Mouse (Mus musculus) heart, postnatal 14 days (tissue): ENCODE measurements around the gene Fkbp5. TPM values are rescaled to one million over a fixed set of nuclear protein-coding genes. Genes with fewer than 3 reads are reported as not detected.

Source experiments
- DNase-seq, 2 experiments: peaks; one replicate each; pipeline ENCODE4 v3.0.0; 2021 to 2022
- intact Hi-C: fragments of 180-260 bp; cut with DNase I; formaldehyde crosslinking; loops from one replicate; pipeline ENCODE4 v1.15.1; 2025
- total RNA-seq, 2 experiments: library from RNA; stranded (reverse); gene quantifications; 2 replicates each; pipeline ENCODE4 v1.2.3; 2021

Gene Fkbp5
- total RNA-seq, 2 experiments from 2014 or later, result 36.9 to 41.0 TPM

DNA sequence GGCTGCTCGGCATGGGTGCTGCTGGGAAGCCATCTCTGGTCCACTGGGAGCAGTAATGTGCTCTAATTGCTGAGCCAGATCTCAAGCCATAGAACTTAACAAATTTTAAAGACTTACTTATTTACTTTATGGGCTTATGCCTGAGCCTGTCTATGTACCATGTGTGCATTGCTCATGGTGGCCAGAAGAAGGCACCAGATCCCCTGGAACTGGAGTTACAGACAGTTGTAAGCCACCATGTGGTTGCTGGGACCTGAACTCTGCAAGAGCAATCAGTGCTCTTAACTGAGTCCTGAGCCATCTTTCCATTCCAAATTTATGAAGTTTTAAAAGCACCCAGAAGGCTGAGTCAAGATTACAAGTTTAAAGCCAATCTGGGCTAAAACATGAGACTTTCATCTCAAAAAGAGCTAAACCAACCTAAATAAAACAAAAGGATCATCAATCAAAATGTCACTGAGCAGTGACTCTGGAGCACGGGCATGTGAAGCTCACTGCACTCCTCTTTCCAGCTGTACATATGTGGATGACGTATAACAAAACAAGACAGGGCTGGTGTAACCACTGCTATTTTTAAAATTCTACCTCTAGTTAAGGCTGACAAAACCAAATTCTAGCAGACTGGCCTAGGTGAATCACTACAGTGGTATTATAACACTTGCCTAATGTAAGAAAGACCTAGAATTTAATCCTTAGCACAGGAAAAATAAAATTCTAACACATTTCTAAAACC, 41.6 kb downstream of the Fkbp5 start:
- intact Hi-C loops, result no loop called here
- no peak for DNase-seq

DNA sequence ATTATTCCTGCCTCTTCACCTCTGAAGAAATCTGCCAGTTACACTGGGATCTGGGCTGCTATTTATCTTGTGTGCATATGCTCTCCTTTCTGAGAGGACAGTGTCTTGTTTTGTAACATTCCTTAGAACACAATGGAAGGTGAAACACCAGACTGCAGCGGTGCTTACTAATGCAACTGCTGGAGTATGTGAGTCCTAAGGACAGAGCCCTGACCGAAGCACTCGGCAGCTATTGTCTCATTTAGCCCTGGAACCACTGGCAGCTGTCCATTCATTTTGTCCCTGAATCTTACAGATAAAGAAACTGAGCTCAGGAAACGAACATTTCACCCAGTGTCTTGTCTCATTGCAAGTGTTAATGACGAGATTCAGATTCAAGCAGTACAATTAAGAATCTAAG, 44.6 kb downstream of the Fkbp5 start:
- DNase-seq, result no peak
- intact Hi-C loops, result no loop called here

DNA sequence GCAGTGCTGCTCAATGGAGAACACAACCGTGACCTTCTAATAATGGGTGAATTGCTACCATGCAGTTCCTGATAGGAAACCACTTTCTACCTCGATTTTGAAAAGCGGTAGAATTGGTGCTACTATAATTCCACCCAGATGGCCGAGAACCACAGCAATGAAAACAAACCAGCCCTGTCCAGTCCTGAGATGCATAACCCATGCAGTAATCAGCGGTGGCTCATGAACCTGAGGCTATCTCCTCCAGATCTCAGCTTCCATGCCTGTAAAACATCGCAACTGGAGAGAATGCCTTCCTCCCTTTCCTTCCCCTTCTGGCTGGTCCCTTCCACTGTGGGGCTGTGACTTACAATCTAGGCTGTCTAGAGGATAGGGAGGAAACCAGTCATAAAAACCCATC, 46.5 kb downstream of the Fkbp5 start:
- DNase-seq, result no peak
- intact Hi-C loops, result no loop called here

DNA sequence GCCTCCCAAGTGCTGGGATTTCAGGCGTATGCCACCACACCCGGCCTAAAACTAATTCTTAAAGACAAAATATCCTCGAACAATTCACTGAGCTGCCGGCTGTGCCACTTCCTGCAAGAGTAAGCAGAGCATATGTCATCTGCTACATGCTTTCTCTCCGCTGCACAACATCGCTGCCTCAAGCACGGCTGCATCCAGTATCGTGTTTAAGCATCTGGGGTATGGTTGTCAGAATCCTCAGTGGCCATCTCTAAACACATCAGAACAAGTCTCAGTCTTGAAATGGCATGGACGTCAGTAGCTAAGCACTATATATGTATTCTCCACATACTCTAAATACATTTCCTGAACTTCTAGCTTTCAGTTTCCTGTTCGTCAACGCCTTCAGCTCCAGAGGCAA, 49.6 kb downstream of the Fkbp5 start:
- intact Hi-C loops, result no loop called here

DNA sequence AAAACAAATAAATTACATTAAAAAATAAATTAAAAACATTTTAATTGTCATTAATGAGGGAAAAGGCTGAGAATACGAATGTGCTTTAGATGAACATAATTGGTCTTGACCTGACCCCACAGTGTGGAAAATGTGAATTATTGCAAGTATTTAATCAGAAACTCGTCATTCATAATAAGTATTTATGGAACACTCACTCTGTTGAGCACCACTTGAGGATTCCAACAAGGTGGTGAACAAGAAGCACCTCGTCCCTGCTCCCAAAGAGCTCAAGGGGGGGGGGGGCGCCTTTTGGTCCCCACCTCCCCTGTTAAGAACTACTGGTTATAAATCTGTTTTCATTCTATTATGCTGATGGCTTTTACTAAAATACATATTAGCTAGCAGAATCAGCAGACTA, 51.4 kb downstream of the Fkbp5 start:
- DNase-seq, result no peak
- intact Hi-C loops, result no loop called here

More for the DNA sequence above, 49.6 kb downstream of the Fkbp5 start:
- DNase-seq, result no peak

DNA sequence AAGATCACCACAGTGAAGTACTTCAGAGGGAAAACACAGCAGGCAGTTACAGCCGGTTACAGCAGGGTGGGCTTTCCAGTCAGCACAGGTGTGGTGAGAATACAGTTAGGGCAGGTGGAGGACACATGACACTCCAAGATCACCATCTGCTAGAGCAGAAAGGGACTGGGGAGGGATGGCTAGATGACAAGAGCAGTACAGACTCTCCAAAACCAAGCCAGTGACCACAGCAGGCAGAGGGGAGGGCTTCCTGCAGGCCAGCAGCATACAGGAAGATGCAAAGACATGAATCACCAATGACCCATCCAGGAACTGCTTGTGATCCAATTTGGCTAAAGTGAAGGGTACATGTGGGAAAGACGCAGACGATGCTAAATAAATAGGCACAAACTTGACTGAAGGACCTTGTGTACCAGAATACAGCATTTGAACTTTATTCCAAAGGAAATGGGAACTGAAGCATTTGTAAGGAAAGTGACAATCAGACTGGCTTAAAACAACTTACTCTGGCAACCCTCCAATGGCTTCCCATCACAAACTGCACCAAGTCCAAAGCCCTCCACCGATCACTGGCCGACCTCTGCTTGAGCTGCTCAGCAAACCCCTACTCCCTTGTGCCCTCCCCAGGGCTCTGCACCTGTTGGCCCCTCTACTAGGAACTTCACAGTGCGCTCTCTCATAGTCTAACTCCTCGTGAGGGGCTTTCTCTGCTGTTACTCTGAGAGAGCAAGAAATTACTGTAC, 53.5 kb downstream of the Fkbp5 start:
- intact Hi-C loops, result no loop called here
- DNase-seq, result no peak

DNA sequence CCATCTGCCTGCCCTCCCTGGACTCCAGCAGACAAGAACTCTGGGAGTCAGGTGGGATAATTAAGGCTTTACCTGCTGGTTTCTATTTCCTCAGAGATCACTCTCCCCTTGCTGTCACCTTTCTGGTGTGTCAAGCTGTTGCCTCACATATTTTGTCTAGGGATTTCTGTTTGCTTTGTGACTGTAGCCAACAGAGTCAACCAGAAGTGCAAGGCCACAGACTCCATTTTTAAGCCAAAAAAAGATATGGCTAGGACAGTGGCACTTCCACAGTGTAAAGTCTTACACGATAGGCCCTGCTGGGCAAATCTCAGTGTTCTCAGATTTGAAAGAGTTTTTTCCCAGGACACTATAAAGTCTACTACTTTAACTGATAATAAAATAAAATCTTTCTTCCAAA, 56.9 kb downstream of the Fkbp5 start:
- no peak for DNase-seq
- intact Hi-C loops, result loop anchor here (1.0 kb wide), 1 partner anchor 14 kb away; no protein-coding TSS in a partner anchor

DNA sequence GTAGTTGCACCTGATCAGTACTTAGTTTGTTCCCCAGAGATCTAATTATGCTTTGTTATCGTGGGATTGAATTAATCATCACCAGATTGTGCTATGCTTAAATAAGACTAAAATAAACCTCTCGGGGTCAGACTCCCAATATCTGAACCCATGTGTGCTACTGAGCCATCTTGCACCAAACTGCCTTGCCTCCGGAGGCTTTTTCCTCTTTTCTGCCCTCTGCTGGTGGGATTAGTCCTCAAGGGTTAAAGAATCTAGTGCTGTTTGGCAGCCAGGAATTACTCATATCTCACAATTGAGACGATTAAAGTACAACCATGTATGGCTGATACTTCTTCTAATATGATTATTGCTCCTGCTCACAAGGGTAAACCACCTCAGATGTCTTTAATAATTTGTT, 62.2 kb downstream of the Fkbp5 start:
- peak; percentile 42 to 66 for DNase-seq
- intact Hi-C loops, result loop anchor here (1.0 to 2.0 kb wide), 2 partner anchors 48 to 74 kb away; no protein-coding TSS in a partner anchor

DNA sequence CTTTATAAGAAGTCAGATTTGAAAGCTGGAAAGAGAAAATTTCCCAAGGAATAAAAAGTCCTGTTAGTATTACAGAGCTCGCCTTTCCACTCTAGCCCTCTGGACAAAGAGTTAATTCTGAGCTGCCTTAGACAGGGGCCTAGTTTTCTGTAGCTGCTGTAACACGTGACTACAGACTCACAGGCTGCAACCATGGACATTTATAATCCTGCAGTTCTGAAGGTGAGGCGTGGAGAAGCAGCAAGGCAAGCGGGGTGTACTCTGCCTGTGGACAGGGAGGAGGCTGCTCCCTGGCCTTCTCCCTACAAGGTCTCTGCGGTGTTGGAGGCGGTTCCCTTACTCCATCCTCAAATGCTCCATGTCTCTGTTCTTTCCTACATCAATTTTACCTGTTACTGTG, 64.4 kb downstream of the Fkbp5 start:
- intact Hi-C loops, result no loop called here
- DNase-seq, result no peak

DNA sequence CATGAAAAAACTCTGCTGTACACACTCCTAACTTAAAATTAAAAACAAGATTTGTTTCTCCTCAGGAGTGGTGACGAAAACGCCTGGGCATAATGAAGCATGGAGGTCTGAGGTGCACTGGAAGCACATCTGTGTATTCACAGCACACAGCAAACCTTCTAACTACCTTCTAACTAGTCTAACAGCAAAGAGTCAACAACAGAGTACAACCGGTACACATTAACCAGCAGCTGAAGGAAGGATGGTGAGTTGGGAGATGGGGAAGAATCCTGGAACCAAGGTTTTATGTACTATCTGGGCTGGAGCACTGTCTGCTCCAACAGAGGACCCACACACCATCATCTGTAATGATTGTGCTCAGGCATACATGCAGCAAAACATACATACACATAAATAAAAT, 65.4 kb downstream of the Fkbp5 start:
- intact Hi-C loops, result no loop called here
- DNase-seq, result no peak

DNA sequence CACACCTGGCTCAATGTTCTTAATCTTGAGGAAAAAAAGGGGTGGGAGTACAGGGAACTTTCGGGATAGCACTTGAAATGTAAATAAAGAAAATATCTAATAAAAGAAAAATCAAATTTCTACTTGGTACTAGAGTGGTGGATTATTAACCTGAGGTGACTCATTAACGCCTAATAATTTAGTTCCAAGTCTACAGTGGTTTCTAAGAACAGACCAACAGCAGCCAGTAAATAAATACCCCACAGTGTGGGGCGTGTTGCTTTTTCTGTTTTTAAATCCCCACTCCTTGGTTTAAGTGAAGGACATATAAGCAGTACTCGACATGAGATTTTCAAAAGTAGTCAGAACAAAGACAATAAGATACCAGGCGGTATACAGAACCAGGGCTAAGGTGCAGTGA, 65.8 kb downstream of the Fkbp5 start:
- intact Hi-C loops, result no loop called here
- DNase-seq, result no peak

DNA sequence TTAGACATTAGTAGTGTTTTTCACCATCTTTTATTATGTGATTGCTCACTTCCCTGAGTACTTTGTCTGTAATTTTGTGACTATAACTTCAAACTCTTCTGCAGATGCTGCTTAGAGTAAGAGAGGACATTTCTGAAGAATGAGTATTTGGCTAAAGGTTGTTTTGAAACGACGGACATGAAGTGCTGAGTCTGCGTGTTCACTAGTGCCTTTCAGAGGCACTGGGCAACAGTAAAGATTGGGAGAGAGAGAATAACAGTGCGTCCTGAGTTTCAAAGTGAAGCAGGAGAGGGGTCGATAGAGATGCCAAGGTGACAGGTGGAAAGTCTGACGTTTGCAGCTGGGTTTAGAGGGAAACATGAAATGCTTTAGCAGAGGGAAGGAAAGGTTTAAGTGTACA, 69.1 kb downstream of the Fkbp5 start:
- no peak for DNase-seq
- intact Hi-C loops, result loop anchor here (2.0 kb wide), 1 partner anchor 15 kb away; no protein-coding TSS in a partner anchor

DNA sequence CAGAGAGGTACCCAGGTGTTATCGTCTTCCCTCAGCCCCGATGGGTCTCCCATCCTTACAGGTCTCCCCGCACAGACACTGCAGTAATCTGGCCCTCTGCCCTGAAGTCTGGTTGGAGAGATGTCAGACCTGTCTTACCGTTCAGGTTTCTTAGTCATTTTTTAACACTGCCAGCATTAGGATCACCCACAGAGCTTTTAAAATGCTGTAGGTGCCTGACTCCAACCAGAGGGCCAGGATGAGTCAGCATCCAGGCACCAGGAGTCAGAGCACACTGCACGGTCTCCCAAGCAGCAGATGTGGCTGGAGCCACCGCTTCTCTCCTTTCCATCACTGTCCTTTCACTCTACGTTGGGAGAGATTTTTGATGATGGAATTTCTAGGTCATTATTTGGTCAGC, 69.5 kb downstream of the Fkbp5 start:
- intact Hi-C loops, result loop anchor here (2.0 kb wide), 1 partner anchor 15 kb away; no protein-coding TSS in a partner anchor
- DNase-seq, result no peak

DNA sequence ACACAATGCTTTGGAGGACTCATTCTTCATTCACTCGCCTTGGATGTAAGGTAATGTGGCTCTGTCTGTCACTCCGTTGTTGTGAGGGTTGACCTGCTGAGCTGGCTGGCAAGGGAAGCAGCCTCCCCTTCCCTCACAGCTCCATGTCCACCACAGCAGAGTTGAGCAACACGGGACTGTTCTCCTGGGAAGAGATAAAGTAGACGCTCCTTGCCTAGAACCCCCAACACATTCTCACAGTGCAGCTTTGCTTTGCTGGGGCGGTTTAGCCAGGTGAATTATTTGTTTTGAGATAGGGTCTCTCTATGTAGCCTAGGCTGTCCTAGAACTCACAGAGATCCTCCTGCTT, 70.5 kb downstream of the Fkbp5 start:
- intact Hi-C loops, result no loop called here
- DNase-seq, result no peak

DNA sequence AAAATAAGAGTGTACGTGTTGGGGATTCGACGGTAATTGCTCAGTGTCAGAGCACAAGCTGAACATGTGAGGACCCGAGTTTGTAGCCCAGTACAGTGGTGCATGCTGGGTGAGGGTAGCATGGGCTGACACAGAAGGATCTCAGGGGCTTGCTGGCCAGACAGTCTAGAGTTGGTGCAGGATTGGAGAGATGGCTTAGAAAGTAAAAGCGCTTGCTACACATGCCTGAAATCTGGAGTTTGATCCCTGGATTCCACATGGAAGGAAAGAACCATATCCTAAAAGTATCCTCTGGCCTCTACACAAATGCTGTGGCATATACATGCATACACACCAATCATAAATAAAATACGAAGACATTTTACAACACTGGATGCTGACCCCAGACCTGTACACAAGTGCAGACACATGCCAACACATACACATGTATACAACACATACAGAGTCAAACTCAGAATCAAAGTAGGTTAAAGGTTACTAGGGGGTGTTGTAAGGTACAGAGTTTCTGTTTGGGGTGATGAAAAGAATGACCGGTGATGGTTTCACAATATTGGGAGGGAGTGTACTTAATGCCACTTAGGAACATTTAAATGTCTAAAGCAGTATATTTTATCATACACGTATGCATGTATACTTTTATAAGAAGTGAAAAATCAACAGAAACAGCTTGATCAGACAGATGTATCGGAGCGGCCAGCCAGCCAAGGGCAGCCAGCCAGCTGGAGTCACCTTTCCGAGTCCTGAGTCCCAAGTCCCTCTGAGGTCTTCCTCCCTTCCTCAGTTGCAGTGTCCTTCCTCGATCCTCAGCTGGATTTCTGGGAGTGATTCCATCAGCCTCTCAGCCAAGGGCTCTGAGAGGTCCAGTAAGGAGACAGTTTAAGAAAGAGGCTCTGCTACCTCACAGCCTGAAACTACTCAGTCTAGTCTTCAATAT, 71.2 kb downstream of the Fkbp5 start:
- DNase-seq, result peak; percentile 32 to 58
- intact Hi-C loops, result no loop called here

DNA sequence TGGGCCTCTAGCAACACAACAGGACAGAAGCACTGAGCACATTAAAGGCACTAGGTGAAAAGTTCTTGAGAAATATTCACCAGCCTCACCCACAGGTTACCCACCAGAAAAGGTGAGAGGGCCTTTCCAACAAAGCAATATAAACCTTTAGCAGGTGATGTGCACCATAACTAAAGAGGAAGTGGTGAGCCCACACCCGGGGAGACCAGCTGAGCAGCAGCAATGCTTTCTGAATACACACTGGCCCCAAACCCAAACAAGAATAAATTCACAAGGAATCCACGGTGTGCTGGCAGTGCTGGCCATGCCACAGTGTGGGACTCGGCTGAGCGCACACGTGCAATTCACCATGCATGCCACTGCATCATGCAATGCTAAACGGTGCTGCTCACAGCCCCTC, 74.7 kb downstream of the Fkbp5 start:
- intact Hi-C loops, result no loop called here
- no peak for DNase-seq

DNA sequence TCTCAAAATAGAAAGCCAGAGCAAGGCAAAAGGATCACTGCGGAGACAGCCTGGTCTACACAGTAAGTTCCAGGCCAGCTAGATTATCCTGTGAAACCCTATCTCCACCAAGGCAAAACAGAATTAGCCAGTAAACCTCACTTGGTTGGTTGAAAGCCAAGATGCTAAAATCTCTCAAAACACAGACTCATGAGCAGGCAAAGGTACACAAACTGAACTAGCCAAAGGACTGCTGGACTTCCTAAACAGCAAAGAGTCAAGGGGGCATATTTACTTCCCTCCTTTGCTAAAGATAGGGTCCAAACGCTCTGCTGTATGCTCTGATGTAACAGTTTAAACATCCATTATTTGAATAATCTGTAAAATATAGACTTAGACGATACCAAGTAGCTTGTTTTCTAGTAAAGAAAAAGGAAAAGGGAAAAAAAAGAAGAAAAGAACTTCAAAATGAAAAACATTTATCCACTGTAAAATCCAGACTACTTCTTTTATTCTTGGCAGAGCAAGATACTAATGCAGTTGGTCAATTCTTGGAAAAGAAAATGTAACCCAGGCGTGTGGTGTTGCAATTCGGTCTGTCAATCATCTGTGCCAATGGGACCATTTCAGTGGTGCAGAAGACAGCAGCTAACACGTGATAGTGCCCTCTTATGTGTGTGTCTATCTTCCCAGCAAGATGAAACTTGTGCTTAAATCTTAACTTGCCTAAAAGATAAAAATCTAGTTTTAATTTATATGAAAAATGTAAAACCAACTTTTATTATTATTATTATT, 78.8 kb downstream of the Fkbp5 start:
- intact Hi-C loops, result no loop called here

DNA sequence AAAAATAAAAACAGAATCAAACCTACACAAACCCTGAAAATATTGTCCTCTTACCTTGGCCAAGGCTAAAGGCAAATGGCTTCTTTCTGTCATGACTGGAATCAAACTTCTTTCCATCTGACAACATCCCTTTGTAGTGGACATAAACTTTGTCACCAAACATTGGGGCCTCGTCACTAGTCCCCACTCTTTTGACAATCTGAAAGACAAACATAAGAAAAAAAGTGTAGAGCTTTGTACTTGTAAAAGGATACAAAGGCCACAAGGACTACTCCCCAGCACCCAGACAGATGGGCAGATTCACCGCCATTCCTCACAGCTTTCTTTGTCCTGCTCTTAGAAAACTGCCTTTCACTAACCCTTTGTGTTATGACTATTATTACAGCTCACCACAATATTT, 79.4 kb downstream of the Fkbp5 start:
- intact Hi-C loops, result no loop called here

More for the DNA sequence above, 78.8 kb downstream of the Fkbp5 start:
- DNase-seq, result no peak

DNA sequence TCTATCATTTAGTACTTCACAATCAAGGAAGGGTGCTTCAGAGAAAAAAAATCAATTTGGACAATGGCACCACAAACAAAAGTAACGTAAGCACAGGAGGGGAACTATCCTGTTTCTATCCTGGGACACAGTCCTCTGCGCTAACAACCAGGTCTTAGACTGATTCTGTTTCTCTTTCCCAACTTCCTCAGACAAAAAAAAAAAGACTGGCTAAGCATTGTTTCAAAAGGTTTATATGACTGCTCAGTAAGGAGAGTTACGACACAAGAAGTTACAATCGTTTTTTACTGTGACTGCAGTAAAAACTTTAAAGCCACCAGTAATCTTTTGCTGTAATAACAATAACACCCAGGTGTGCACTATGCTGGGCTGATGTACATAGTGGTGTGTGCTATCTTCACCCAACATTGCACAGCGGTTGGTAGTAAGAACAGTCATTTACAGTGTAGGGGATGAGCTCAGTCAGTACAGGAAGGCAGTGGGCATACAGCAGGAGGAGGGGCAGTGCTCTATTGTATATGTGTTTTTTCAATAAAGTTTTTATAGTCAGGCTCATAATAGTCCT, 82.3 kb downstream of the Fkbp5 start:
- intact Hi-C loops, result no loop called here
- DNase-seq, result no peak

More for the DNA sequence above, 79.4 kb downstream of the Fkbp5 start:
- no peak for DNase-seq

DNA sequence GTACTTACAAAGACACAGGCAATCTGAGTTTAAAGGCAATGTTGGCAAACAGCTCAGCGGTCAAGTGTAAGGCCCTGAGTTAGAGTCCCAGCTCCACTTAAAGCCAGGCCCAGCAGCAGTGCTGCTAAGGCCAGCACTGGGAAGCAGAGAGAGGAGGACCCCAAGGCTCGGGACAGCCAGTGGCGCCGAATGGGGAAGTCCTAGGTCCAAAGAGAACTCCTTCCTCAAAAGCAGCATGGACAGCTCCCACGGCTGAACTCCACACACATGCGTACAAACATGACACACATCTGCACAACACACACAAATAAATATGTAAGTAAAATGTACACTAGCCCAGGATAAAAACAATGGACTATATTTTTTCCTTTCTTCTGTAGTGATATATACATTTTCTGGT, 84.3 kb downstream of the Fkbp5 start:
- intact Hi-C loops, result loop anchor here (2.0 kb wide), 1 partner anchor 16 kb away; no protein-coding TSS in a partner anchor
- DNase-seq, result no peak
